Mouse (Mus musculus): ENCODE data around the gene Nfil3. TPM values are rescaled to one million over a fixed set of nuclear protein-coding genes. Genes with fewer than 3 reads are reported as not detected.
A peak's percentile ranks its signal among the peaks of the same experiment; 100 is the strongest.

Gene Nfil3
- polyA plus RNA-seq, 1 experiment from 2014 or later, result 45.6 TPM

DNA sequence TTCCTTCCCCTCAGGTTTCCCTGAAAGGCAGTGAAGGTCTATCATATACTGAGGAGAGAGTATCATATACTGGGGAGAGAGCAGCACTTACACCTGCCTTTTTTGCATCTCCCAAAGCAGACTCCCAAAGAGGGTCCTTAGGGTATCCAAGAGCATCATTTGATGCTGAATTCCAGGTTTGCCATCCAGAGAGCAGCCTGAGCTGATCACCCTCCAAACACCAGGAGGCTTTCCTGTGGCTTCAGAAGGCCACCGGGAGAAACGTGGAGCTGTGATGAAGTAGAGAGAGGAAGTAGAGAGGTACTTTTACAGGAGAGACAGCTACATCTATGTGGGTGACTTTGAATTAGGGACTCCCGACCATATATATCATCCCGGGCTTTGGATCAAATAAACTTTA, 3.1 kb downstream of the Nfil3 start:
- no peaks in the 10 kb centered on the region for H3K9me3 ChIP-seq (ENCODE audit: control insufficient read depth, low read length)
- H3K36me3 ChIP-seq (replicated peaks; ENCODE audit: control insufficient read depth, insufficient read depth), result no peaks in the 10 kb centered on the region
- peaks cover 41% of the 10 kb centered on the region for H3K4me1 ChIP-seq (replicated peaks; ENCODE audit: control insufficient read depth, insufficient read depth, low read length)
- peak overlapping the region; percentile 99 for H3K27ac ChIP-seq
- DNase-seq (ENCODE audit: low spot score), result no peak
- peak overlapping the region; percentile 93 for H3K4me3 ChIP-seq (replicated peaks; ENCODE audit: low read length)
- H3K4me2 ChIP-seq (replicated peaks), result peak overlapping the region; percentile 96
- peak overlapping the region; percentile 99 for H3K9ac ChIP-seq
- ATAC-seq (ENCODE audit: low FRiP score), result no peak
- WGBS, result 22% methylated on average over 4 of the region's 4 CpGs
- H3K27me3 ChIP-seq (ENCODE audit: control insufficient read depth, insufficient read depth, low read length), result no peaks in the 10 kb centered on the region

DNA sequence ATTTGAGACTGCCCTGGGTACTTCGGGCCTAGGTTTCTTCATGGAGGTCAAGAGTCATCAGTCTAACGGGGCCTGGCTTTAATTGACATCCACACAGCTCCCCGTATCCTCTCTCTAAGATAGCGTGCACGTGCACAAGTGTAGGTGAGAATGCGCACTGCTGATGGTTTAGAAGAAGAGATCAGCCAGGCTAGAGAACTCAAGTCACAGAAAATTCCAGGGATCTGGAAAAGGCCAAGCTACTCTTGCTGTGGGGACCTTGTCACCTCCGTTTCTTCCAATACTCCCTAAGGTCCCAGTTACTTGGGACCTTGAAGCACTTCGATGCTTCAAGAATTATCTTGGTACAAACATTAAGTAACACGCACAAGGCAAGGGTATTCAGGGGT, 3.7 kb downstream of the Nfil3 start:
- peak overlapping the region; percentile 99 for H3K27ac ChIP-seq
- no peak for ATAC-seq (ENCODE audit: low FRiP score)

DNA sequence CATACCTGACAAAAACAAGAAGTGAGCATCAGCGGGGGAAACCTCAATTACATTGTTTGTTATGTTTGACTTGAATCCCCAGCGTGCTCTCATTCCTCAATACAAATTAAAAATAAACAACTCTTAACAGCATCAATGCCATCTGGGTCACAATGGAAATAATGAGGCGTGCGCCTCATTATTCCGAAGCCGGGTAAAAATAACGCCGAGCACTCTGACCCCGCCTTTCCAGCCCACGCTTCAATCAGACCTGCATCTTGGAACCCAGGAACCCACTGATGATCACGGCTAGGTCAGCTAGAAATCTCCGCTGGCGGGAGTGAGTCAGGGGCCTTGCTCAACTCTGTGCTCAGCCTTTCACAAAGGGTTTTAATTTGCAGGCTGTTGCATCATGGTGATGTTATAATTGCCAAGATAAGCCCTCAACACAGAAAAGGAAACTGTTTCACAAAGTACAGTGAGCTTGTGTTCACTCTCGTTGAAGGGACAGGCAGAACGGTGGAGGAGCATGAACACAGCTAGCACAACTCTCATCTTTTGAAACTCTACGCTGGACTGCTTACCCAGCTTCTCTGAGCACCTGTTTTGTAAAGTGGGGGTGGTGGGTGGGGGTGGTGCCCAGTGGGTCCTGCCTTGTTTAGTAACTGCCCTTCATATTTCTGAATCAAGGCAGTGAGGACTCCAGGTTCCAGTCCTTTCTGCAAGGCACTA, 4.2 kb downstream of the Nfil3 start:
- peak overlapping the region; percentile 96 for H3K4me2 ChIP-seq (replicated peaks)
- no peaks in the 10 kb centered on the region for H3K27me3 ChIP-seq (ENCODE audit: control insufficient read depth, insufficient read depth, low read length)
- peak overlapping the region; percentile 93 for H3K4me3 ChIP-seq (replicated peaks; ENCODE audit: low read length)
- peak overlapping the region; percentile 99 for H3K27ac ChIP-seq
- ATAC-seq (ENCODE audit: low FRiP score), result no peak
- no peaks in the 10 kb centered on the region for H3K9me3 ChIP-seq (ENCODE audit: control insufficient read depth, low read length)
- 18% methylated on average over 16 of the region's 16 CpGs for WGBS
- H3K36me3 ChIP-seq (replicated peaks; ENCODE audit: control insufficient read depth, insufficient read depth), result no peaks in the 10 kb centered on the region
- H3K9ac ChIP-seq, result peak overlapping the region; percentile 99
- no peak for DNase-seq (ENCODE audit: low spot score)
- H3K4me1 ChIP-seq (replicated peaks; ENCODE audit: control insufficient read depth, insufficient read depth, low read length), result peaks cover 33% of the 10 kb centered on the region

More for the DNA sequence above, 3.7 kb downstream of the Nfil3 start:
- Histone ChIP-seq H3K9ac (peak overlapping the region; percentile 99), H3K36me3 (replicated peaks; ENCODE audit: control insufficient read depth, insufficient read depth) (no peaks in the 10 kb centered on the region), H3K27me3 (ENCODE audit: control insufficient read depth, insufficient read depth, low read length) (no peaks in the 10 kb centered on the region), H3K4me3 (replicated peaks; ENCODE audit: low read length) (peak overlapping the region; percentile 93), H3K4me2 (replicated peaks) (peak overlapping the region; percentile 96), H3K9me3 (ENCODE audit: control insufficient read depth, low read length) (no peaks in the 10 kb centered on the region), H3K4me1 (replicated peaks; ENCODE audit: control insufficient read depth, insufficient read depth, low read length) (peaks cover 38% of the 10 kb centered on the region)
- DNase-seq (ENCODE audit: low spot score), result no peak
- WGBS, result 75% methylated on average over 9 of the region's 9 CpGs

DNA sequence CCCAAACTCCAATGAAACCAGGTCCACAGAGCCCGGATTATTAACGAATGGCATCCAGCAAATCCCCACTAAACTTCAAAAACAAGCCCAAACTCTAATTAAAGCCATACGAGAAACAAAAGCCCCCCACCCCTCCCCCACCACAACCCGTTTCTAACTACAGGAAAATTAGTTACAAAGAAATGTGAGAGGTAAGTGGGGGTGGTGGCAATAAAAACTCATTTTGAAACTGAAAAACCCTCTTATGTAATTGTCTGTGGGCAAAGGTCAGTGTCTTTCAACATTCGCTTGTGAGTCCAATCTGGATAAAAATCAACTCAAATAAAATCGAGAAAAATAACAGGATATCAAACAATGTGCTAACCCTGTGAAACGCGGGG, 4.8 kb downstream of the Nfil3 start:
- no peak overlapping the region for H3K27ac ChIP-seq
- no peaks in the 10 kb centered on the region for H3K9me3 ChIP-seq (ENCODE audit: control insufficient read depth, low read length)
- DNase-seq (ENCODE audit: low spot score) (no peak), ATAC-seq (ENCODE audit: low FRiP score) (no peak)
- peak overlapping the region; percentile 93; the same call in 1 of the 2 replicates for H3K4me3 ChIP-seq (replicated peaks; ENCODE audit: low read length)
- H3K4me1 ChIP-seq (replicated peaks; ENCODE audit: control insufficient read depth, insufficient read depth, low read length), result peaks cover 33% of the 10 kb centered on the region
- no peaks in the 10 kb centered on the region for H3K27me3 ChIP-seq (ENCODE audit: control insufficient read depth, insufficient read depth, low read length)
- 41% methylated on average over 8 of the region's 8 CpGs for WGBS
- peak overlapping the region; percentile 99; the same call in 1 of the 2 replicates for H3K9ac ChIP-seq
- no peaks in the 10 kb centered on the region for H3K36me3 ChIP-seq (replicated peaks; ENCODE audit: control insufficient read depth, insufficient read depth)
- peak overlapping the region; percentile 96 for H3K4me2 ChIP-seq (replicated peaks)

DNA sequence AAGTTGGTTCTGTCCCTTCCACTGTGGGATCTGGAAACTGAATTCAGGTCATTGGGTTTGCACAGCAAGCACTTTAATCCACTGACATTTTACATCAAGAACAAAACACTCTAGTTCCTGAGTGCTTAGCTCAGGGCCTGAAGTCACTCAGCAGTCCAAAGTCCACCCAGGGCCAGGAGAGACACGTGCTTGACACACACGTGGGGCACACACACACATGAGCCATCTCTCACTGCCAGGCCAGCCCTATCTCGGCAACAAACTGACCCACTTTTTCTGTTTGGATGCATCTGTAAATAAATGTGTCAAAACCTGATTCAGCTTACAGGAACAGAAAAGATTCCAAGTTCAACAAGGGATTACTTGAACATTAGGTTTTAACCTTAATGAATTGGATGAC, 6.2 kb downstream of the Nfil3 start:
- no peak overlapping the region for H3K9ac ChIP-seq
- no peak overlapping the region for H3K4me3 ChIP-seq (replicated peaks; ENCODE audit: low read length)
- no peaks in the 10 kb centered on the region for H3K36me3 ChIP-seq (replicated peaks; ENCODE audit: control insufficient read depth, insufficient read depth)
- no peaks in the 10 kb centered on the region for H3K27me3 ChIP-seq (ENCODE audit: control insufficient read depth, insufficient read depth, low read length)
- DNase-seq (ENCODE audit: low spot score), result no peak
- H3K9me3 ChIP-seq (ENCODE audit: control insufficient read depth, low read length), result no peaks in the 10 kb centered on the region
- H3K4me1 ChIP-seq (replicated peaks; ENCODE audit: control insufficient read depth, insufficient read depth, low read length), result peaks cover 33% of the 10 kb centered on the region
- no peak overlapping the region for H3K27ac ChIP-seq
- no peak for ATAC-seq (ENCODE audit: low FRiP score)
- no peak overlapping the region for H3K4me2 ChIP-seq (replicated peaks)
- WGBS, result 75% methylated on average over 3 of the region's 3 CpGs

DNA sequence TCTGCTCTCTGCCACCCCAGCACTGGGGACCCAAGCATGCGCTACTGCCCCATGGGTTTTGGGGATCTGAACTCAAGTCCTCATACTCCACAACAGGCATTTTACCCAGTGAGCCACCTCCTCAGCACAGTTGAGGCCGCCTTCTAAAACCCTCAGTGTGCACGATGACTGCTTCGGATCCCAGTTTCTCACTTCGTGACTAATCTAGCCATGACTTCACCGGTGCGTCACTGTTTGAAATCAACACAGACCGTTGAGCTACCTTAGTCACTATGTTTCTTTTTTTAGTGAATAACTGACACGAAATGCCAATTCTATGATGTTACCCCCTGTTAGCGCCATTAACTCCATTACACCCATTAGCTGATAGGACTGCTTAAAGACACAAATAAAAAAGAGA, 7.4 kb downstream of the Nfil3 start:
- Histone ChIP-seq H3K4me3 (replicated peaks; ENCODE audit: low read length) (no peak overlapping the region), H3K4me2 (replicated peaks) (no peak overlapping the region), H3K27me3 (ENCODE audit: control insufficient read depth, insufficient read depth, low read length) (no peaks in the 10 kb centered on the region), H3K9ac (no peak overlapping the region), H3K9me3 (ENCODE audit: control insufficient read depth, low read length) (no peaks in the 10 kb centered on the region), H3K36me3 (replicated peaks; ENCODE audit: control insufficient read depth, insufficient read depth) (peaks cover 2% of the 10 kb centered on the region; the same call in 1 of the 2 replicates), H3K27ac (no peak overlapping the region), H3K4me1 (replicated peaks; ENCODE audit: control insufficient read depth, insufficient read depth, low read length) (peaks cover 33% of the 10 kb centered on the region)
- 95% methylated on average over 10 of the region's 10 CpGs for WGBS
- DNase-seq (ENCODE audit: low spot score) (no peak), ATAC-seq (ENCODE audit: low FRiP score) (no peak)

DNA sequence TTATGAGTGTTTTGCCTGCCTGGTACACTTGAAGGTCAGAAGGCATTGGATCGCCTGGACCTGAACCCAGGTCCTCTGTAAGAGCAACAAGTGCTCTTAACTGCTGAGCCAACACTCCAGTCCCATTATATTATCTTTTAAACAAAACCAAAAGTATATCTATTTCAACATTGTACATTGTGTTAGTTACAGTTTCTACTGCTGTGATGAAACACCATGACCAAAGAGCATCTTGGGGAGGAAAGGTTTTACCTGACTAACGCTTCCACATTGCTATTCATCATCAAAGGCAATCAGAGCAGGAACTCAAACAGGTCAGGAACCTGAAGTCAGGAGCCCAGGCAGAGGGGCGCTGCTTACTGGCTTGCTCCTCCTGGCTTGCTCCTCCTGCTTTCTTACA, 8.2 kb downstream of the Nfil3 start:
- H3K4me3 ChIP-seq (replicated peaks; ENCODE audit: low read length), result no peak overlapping the region
- no peaks in the 10 kb centered on the region for H3K27me3 ChIP-seq (ENCODE audit: control insufficient read depth, insufficient read depth, low read length)
- H3K9ac ChIP-seq, result no peak overlapping the region
- DNase-seq (ENCODE audit: low spot score) (no peak), ATAC-seq (ENCODE audit: low FRiP score) (no peak)
- no peak overlapping the region for H3K4me2 ChIP-seq (replicated peaks)
- H3K36me3 ChIP-seq (replicated peaks; ENCODE audit: control insufficient read depth, insufficient read depth), result peaks cover 10% of the 10 kb centered on the region
- no peak overlapping the region for H3K27ac ChIP-seq
- 90% methylated on average over 3 of the region's 3 CpGs for WGBS
- no peaks in the 10 kb centered on the region for H3K9me3 ChIP-seq (ENCODE audit: control insufficient read depth, low read length)
- peaks cover 31% of the 10 kb centered on the region for H3K4me1 ChIP-seq (replicated peaks; ENCODE audit: control insufficient read depth, insufficient read depth, low read length)

DNA sequence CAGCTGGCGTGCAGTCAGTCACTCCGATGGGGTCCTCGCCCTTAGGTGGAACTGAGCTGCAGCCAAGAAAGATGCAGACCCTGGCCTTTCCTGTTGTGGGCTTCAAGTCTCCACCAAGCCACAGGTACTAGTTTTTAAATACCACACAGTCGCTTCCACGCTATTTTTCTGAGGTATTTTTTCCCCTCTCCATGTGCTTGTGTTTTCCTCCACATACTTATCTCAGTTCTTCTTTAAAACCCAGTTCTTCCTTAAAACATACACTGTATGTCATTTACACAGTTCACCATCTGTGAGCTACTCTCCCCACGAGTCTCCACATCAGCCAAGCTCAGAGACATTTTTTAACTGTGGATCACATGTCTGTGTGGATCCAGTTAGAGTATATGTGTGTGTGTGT, 10.0 kb downstream of the Nfil3 start:
- Histone ChIP-seq H3K27ac (no peak overlapping the region), H3K4me3 (replicated peaks; ENCODE audit: low read length) (no peak overlapping the region), H3K27me3 (ENCODE audit: control insufficient read depth, insufficient read depth, low read length) (no peaks in the 10 kb centered on the region), H3K36me3 (replicated peaks; ENCODE audit: control insufficient read depth, insufficient read depth) (peaks cover 26% of the 10 kb centered on the region), H3K4me1 (replicated peaks; ENCODE audit: control insufficient read depth, insufficient read depth, low read length) (peaks cover 13% of the 10 kb centered on the region; the same call in 1 of the 2 replicates), H3K9ac (no peak overlapping the region), H3K9me3 (ENCODE audit: control insufficient read depth, low read length) (no peaks in the 10 kb centered on the region), H3K4me2 (replicated peaks) (no peak overlapping the region)
- DNase-seq (ENCODE audit: low spot score) (no peak), ATAC-seq (ENCODE audit: low FRiP score) (no peak)
- 88% methylated on average over 6 of the region's 6 CpGs for WGBS

DNA sequence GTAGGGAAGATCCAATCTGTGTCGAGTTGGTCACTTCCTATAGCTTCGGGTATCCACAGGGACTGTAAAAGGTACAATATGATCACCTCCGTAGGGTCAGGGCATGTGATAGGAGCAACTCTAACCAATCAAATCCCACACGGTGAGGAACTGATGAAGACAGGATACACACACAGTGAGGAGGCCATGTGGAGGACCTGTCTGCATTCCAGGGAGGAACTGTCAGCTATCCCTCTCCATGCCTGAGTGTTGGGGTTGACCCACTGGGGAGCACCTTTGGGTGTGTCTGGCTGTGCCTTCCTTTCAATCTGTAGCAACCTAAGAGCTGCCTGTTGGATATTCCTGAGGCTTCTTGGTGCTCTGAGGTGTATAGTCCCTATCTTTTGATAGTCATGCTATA, 18.0 kb downstream of the Nfil3 start:
- WGBS, result 93% methylated on average over 4 of the region's 4 CpGs
- no peak overlapping the region for H3K9ac ChIP-seq
- peaks cover 36% of the 10 kb centered on the region for H3K36me3 ChIP-seq (replicated peaks; ENCODE audit: control insufficient read depth, insufficient read depth)
- no peak for DNase-seq (ENCODE audit: low spot score)
- no peak overlapping the region for H3K27ac ChIP-seq
- ATAC-seq (ENCODE audit: low FRiP score), result no peak
- H3K27me3 ChIP-seq (ENCODE audit: control insufficient read depth, insufficient read depth, low read length), result no peaks in the 10 kb centered on the region
- no peak overlapping the region for H3K4me3 ChIP-seq (replicated peaks; ENCODE audit: low read length)
- no peak overlapping the region for H3K4me2 ChIP-seq (replicated peaks)
- no peaks in the 10 kb centered on the region for H3K9me3 ChIP-seq (ENCODE audit: control insufficient read depth, low read length)
- no peaks in the 10 kb centered on the region for H3K4me1 ChIP-seq (replicated peaks; ENCODE audit: control insufficient read depth, insufficient read depth, low read length)

DNA sequence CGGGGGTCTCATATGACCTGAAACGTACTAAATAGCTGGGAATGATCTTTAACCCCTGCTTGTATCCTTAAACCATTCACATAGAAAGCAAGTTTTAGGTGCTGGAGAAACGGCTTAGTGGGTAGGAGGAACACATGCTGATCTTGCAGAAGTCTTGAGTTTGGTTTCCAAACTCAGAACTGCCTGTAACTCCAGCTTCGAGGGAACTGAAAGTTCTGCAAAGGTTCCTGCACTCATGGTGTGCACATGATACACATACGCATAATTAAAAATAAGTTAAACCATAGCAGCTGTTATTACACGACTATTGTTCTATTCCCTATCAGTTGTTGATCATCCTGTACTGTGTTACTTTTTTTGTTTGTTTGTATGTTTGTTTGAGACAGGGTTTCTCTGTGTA, 18.5 kb downstream of the Nfil3 start:
- no peaks in the 10 kb centered on the region for H3K4me1 ChIP-seq (replicated peaks; ENCODE audit: control insufficient read depth, insufficient read depth, low read length)
- peaks cover 31% of the 10 kb centered on the region for H3K36me3 ChIP-seq (replicated peaks; ENCODE audit: control insufficient read depth, insufficient read depth)
- ATAC-seq (ENCODE audit: low FRiP score) (no peak), DNase-seq (ENCODE audit: low spot score) (no peak)
- H3K27me3 ChIP-seq (ENCODE audit: control insufficient read depth, insufficient read depth, low read length), result no peaks in the 10 kb centered on the region
- no peak overlapping the region for H3K27ac ChIP-seq
- H3K9me3 ChIP-seq (ENCODE audit: control insufficient read depth, low read length), result no peaks in the 10 kb centered on the region
- H3K9ac ChIP-seq, result no peak overlapping the region
- WGBS, result 89% methylated on average over 6 of the region's 6 CpGs
- H3K4me2 ChIP-seq (replicated peaks), result no peak overlapping the region
- H3K4me3 ChIP-seq (replicated peaks; ENCODE audit: low read length), result no peak overlapping the region
